Mouse (Mus musculus) gonadal fat pad, adult 2 months (tissue): Measurements from ENCODE around the gene Gm20696. TPM values are rescaled to one million over a fixed set of nuclear protein-coding genes. Genes with fewer than 3 reads are reported as not detected.

Experiments used
- DNase-seq: peaks from one replicate; pipeline ENCODE4 v3.0.0-alpha.2; 2012; ENCODE audit warnings: low read depth
- polyA plus RNA-seq: library from polyadenylated mRNA; depleted of rRNA; stranded (reverse); fragments of >200 nt; gene quantifications from 2 replicates; pipeline ENCODE4 v1.2.3, GENCODE M21; 2012

Gm20696 gene
- polyA plus RNA-seq, 1 experiment = 0.38 TPM

GRCm38 (mm10) chr6:99388741-99389675 is 277.6 kb downstream of the Gm20696 start:
- peak; percentile 92 for DNase-seq

- DNase-seq = no peak
Observed at GRCm38 (mm10) chr6:99388023-99388422, 278.6 kb downstream of the Gm20696 start.

- DNase-seq = peak; percentile 97
Observed at GRCm38 (mm10) chr6:99385059-99385604, 281.5 kb downstream of the Gm20696 start.

- no peak for DNase-seq
Observed at GRCm38 (mm10) chr6:99383846-99384472, 282.6 kb downstream of the Gm20696 start.

- no peak for DNase-seq
Observed at GRCm38 (mm10) chr6:99380146-99380545, 286.5 kb downstream of the Gm20696 start.

GRCm38 (mm10) chr6:99378997-99379710 is 287.4 kb downstream of the Gm20696 start:
- no peak for DNase-seq

- no peak for DNase-seq
Observed at GRCm38 (mm10) chr6:99377716-99378115, 288.9 kb downstream of the Gm20696 start.

GRCm38 (mm10) chr6:99377131-99377530 is 289.5 kb downstream of the Gm20696 start:
- DNase-seq = no peak

- DNase-seq = no peak
Observed at GRCm38 (mm10) chr6:99376721-99377120, 289.9 kb downstream of the Gm20696 start.

- no peak for DNase-seq
Observed at GRCm38 (mm10) chr6:99375865-99376264, 290.7 kb downstream of the Gm20696 start.

- no peak for DNase-seq
Observed at GRCm38 (mm10) chr6:99375376-99375775, 291.2 kb downstream of the Gm20696 start.

GRCm38 (mm10) chr6:99374448-99375271 is 291.9 kb downstream of the Gm20696 start:
- DNase-seq = no peak

- DNase-seq = no peak
Observed at GRCm38 (mm10) chr6:99372427-99372826, 294.2 kb downstream of the Gm20696 start.

- no peak for DNase-seq
Observed at GRCm38 (mm10) chr6:99372016-99372415, 294.6 kb downstream of the Gm20696 start.

GRCm38 (mm10) chr6:99369931-99370330 is 296.7 kb downstream of the Gm20696 start:
- DNase-seq = peak; percentile 93

- DNase-seq = peak; percentile 98
Observed at GRCm38 (mm10) chr6:99369156-99369555, 297.4 kb downstream of the Gm20696 start.

- no peak for DNase-seq
Observed at GRCm38 (mm10) chr6:99368118-99368753, 298.4 kb downstream of the Gm20696 start.

GRCm38 (mm10) chr6:99364545-99364944 is 302.1 kb downstream of the Gm20696 start:
- DNase-seq = no peak

- no peak for DNase-seq
Observed at GRCm38 (mm10) chr6:99360581-99360980, 306.0 kb downstream of the Gm20696 start.

GRCm38 (mm10) chr6:99359765-99360499 is 306.7 kb downstream of the Gm20696 start:
- DNase-seq = no peak
